Mouse (Mus musculus) liver, postnatal 0 days (tissue): ENCODE data around the gene Sept4. TPM values are rescaled to one million over a fixed set of nuclear protein-coding genes. Genes with fewer than 3 reads are reported as not detected.

ENCODE experiments used
- ATAC-seq: fragments of 200-750 bp; cut with Nextera tagmentation; 2 replicates; pipeline ENCODE4 v1.8.0; 2017; ENCODE audit warnings: mild to moderate bottlenecking, moderate library complexity
- DNase-seq: peaks from one replicate; pipeline ENCODE4 v3.0.0-alpha.2; 2016
- H3K27ac ChIP-seq: fragments of 300-500 bp; sonication (generic); 2 replicates; pipeline ENCODE4 v1.5.1; 2014; ENCODE audit warnings: antibody characterized with exemption, moderate library complexity, mild to moderate bottlenecking, low read depth
- H3K27me3 ChIP-seq: fragments of 300-500 bp; sonication (generic); 2 replicates; pipeline ENCODE4 v1.6.1; 2014; ENCODE audit warnings: low read length, control low read depth, mixed read lengths; ENCODE audit not compliant: insufficient read depth
- H3K36me3 ChIP-seq: fragments of 300-500 bp; sonication (generic); replicated peaks from 2 replicates; pipeline ENCODE4 v1.6.1; 2014; ENCODE audit warnings: mild to moderate bottlenecking, control low read depth, low read length, moderate library complexity, mixed read lengths; ENCODE audit not compliant: insufficient read depth
- H3K4me1 ChIP-seq: fragments of 300-500 bp; sonication (generic); 2 replicates; pipeline ENCODE4 v1.6.1; 2014; ENCODE audit warnings: antibody characterized with exemption, mild to moderate bottlenecking, control low read depth; ENCODE audit not compliant: insufficient read depth
- H3K4me2 ChIP-seq: fragments of 300-500 bp; sonication (generic); 2 replicates; pipeline ENCODE4 v1.6.1; 2014; ENCODE audit warnings: low read depth, mild to moderate bottlenecking, low read length, moderate library complexity, mixed read lengths
- H3K4me3 ChIP-seq: fragments of 300-500 bp; sonication (generic); 2 replicates; pipeline ENCODE4 v1.5.1; 2014; ENCODE audit warnings: low read depth, low read length
- H3K9ac ChIP-seq: fragments of 300-500 bp; sonication (generic); replicated peaks from 2 replicates; pipeline ENCODE4 v1.6.1; 2014; ENCODE audit warnings: mild to moderate bottlenecking, moderate library complexity
- H3K9me3 ChIP-seq: fragments of 300-500 bp; sonication (generic); 2 replicates; pipeline ENCODE4 v1.6.1; 2016; ENCODE audit warnings: mild to moderate bottlenecking, control low read depth, low read length, mixed read lengths
- CTCF ChIP-seq: sonication (generic); IDR thresholded peaks from 2 replicates; pipeline ENCODE4 v1.5.1; 2016; ENCODE audit warnings: antibody characterized with exemption, low read depth
- EP300 ChIP-seq: IDR thresholded peaks from 2 replicates; pipeline ENCODE4 v1.6.1; 2016; ENCODE audit warnings: antibody characterized with exemption, low read depth, mild to moderate bottlenecking
- WGBS: fragments of 180-500 bp; shearing (Covaris S2); extraction: QIAGEN DNeasy Blood & Tissue Kit; methylation state at CpG from one replicate; pipeline ENCODE4 v1.1.7; 2014; ENCODE audit not compliant: insufficient replicate concordance; 5-methylcytosine and 5-hydroxymethylcytosine counted together
- polyA plus RNA-seq: library from polyadenylated mRNA; unstranded; fragments of >200 nt; fragmentation: Nextera tagmentation; extraction: Ambion mirVana; gene quantifications from 2 replicates; pipeline ENCODE4 v1.2.1, GENCODE M21; 2015

The Sept4 gene
- polyA plus RNA-seq, 1 experiment from 2014 or later, result 21.7 TPM

DNA sequence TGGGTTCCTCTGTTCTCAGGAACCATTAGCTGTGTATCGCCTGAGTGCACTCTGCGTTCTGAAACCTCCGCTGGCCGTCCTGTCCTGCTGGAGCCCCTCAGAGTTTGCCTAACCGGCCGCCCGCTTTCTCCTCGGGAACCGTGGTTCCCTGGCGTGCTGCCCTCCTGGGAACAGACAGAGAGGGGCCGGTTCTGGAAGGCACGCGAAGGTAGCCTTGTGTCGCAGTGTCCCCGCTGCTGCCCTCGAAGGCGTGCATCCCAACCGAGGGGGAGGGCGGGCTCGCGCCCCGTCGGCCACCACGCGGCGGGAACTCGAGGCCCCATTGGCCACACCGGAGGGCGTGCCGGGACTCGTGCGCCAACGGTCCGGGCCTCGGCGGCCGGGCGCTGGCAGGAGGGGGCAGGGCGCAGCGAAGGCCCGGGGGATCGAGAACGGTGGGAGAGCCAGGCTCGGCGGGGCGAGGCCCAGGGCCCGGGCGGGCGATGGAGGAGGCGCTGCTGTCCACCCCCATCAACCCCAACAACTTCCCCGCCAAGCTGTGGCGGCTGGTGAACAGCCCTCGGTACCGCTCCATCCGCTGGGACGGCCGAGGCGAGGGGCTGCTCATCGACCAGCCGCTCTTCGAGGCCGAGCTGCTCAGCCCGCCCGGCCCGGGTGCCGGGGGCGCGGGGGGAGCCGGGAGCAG lies 48.2 kb downstream of the Sept4 start, which contains the start of gene Hsf5:
Hsf5 (plus strand) TSS at position 375 of the 685 bp plus-strand sequence.
- Histone ChIP-seq H3K4me1 (no peaks in the 10 kb centered on the region), H3K27ac (no peak within 1 kb of the TSS), H3K4me3 (no peak within 1 kb of the TSS), H3K9ac (no peak within 1 kb of the TSS), H3K9me3 (no peaks in the 10 kb centered on the region), H3K27me3 (no peaks in the 10 kb centered on the region), H3K4me2 (no peak within 1 kb of the TSS), H3K36me3 (peaks cover 60% of the 10 kb centered on the region)
- 91% methylated on average over 66 of the region's 69 CpGs for WGBS
- no peak for TF ChIP-seq EP300
- ATAC-seq (no peak), DNase-seq (no peak)

DNA sequence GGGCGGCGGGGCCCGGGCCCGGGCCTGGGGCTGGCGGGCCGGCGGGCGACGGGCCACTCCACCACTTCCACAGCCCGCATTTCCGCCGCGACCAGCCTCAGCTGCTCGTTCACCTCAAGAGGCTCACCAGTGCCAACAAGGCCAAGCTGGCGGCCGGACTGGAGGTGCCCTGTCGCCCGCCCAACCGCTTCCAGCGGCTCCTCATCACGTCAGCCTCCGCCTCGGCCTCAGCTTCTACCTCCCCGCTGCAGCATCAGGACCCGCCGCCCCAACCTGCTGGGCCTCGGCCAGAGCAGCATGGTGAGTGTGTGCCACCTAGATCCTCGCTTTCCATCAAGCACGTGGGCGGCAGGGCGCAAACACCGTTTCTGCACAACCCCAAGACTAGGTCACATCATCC lies 48.9 kb downstream of the Sept4 start:
- Histone ChIP-seq H3K36me3 (peaks cover 53% of the 10 kb centered on the region), H3K4me1 (no peaks in the 10 kb centered on the region), H3K4me2 (no peak overlapping the region), H3K27me3 (no peaks in the 10 kb centered on the region), H3K9me3 (no peaks in the 10 kb centered on the region), H3K27ac (no peak overlapping the region), H3K9ac (no peak overlapping the region), H3K4me3 (no peak overlapping the region)
- TF ChIP-seq EP300, result no peak
- no peak for TF ChIP-seq CTCF
- 94% methylated on average over 28 of the region's 32 CpGs for WGBS
- ATAC-seq (no peak), DNase-seq (no peak)

DNA sequence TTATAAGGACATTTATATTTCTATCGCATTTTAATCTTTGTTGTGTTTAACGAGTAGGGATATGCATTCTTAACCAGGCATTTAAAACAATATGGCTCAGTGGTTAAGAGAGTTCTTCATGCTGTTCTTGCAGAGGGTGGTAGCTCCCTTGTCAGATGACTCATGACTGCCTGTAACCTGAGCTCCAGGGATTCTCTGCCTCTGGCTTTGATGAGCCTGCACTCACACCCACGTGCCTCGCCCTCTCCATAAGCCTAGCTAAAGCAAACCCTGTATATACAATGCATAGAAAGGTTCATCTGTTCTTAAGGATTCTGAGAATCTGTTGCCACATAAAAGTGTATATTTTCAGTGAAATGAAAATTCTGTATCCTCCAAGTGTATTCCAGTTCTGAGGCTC lies 54.5 kb downstream of the Sept4 start:
- no peak for ATAC-seq
- no peaks in the 10 kb centered on the region for H3K27me3 ChIP-seq
- H3K27ac ChIP-seq, result no peak overlapping the region
- H3K4me2 ChIP-seq, result no peak overlapping the region
- DNase-seq, result no peak
- H3K4me3 ChIP-seq, result no peak overlapping the region
- 74% methylated on average over 4 of the region's 4 CpGs for WGBS
- TF ChIP-seq EP300 (no peak), CTCF (no peak)
- H3K4me1 ChIP-seq, result no peaks in the 10 kb centered on the region
- H3K9me3 ChIP-seq, result no peaks in the 10 kb centered on the region
- H3K36me3 ChIP-seq, result peaks cover 21% of the 10 kb centered on the region
- H3K9ac ChIP-seq, result no peak overlapping the region

DNA sequence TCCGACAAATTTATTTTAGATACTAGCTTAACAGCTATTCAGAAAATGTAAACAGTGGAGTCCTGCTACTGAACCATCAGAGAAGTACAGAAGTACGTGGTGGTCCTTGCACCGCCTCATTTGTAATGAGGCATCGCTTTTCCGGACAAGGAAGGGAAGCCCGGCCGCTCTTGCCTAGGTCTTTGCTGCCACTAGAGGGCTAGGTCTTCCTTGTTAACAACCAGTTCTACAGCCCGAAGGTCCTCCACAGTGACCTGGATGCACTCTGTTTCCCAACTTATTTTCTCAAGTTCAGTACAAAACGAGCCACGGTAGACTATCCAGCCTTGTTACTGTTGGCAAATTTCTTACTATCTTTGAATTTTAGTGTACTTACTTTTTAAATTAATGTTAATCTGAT lies 61.2 kb downstream of the Sept4 start:
- no peak overlapping the region for H3K27ac ChIP-seq
- no peak overlapping the region for H3K4me3 ChIP-seq
- no peak overlapping the region for H3K9ac ChIP-seq
- H3K9me3 ChIP-seq, result no peaks in the 10 kb centered on the region
- no peaks in the 10 kb centered on the region for H3K4me1 ChIP-seq
- no peaks in the 10 kb centered on the region for H3K27me3 ChIP-seq
- ATAC-seq (no peak), DNase-seq (peak; percentile 56)
- TF ChIP-seq CTCF (peak; percentile 79), EP300 (no peak)
- no peak overlapping the region for H3K4me2 ChIP-seq
- WGBS, result 19% methylated on average over 10 of the region's 10 CpGs
- H3K36me3 ChIP-seq, result 0 out of 2 replicates have a peak, but pooled peaks cover 3% of the 10 kb centered on the region

DNA sequence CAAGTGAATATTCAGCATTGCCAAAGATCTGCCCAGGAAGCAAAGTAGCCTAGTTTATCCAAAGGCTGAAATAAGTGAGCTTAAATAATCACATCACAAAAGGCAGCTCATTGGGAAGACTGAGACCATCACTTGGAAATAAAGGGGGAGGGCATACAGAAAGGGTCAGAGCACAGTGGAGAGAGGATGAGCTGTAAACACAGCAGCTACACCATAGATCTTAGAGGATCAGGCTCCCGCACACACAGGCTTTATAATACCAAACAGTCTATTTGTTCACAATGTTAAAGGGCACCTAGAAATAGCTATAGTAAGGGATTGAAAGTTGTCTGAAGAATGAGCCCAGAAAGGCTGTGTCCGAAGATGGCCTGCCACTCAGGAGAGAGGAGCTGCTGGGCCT lies 70.1 kb downstream of the Sept4 start:
- H3K9ac ChIP-seq, result peak overlapping the region; percentile 72
- no peak for DNase-seq
- peak overlapping the region; percentile 45 for H3K4me3 ChIP-seq
- ATAC-seq, result peak; percentile 50
- H3K27ac ChIP-seq, result peak overlapping the region; percentile 60
- H3K9me3 ChIP-seq, result no peaks in the 10 kb centered on the region
- no peaks in the 10 kb centered on the region for H3K27me3 ChIP-seq
- TF ChIP-seq CTCF, result no peak
- TF ChIP-seq EP300, result no peak
- WGBS, result 36% methylated on average over 2 of the region's 2 CpGs
- peaks cover 6% of the 10 kb centered on the region for H3K4me1 ChIP-seq
- no peaks in the 10 kb centered on the region for H3K36me3 ChIP-seq
- H3K4me2 ChIP-seq, result peak overlapping the region; percentile 80

DNA sequence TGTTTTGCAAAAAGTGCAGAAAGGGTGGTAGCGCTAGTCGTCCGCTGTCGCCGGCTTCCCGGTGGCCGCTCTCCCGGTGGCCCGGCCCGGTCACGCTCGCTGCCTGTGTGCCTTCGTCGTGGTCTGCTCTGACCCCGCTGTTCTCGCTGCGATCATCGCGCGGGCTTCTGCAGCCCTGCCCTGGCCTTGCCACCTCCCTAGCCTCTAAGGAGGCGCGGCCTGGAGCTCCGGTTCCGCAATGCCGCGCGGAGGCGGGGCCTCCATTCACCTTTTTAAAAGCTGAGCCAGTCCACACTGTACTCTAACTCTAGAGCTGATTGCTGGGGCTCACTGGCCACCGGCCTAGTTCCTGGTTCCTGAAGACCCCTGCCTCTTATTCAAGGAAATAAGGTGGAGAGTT lies 70.5 kb downstream of the Sept4 start:
- H3K27ac ChIP-seq, result peak overlapping the region; percentile 60
- peak; percentile 100 for ATAC-seq
- under 1% methylated on average over 29 of the region's 29 CpGs for WGBS

More for the DNA sequence above, 70.5 kb downstream of the Sept4 start:
- Histone ChIP-seq H3K4me2 (peak overlapping the region; percentile 80), H3K4me1 (peaks cover 6% of the 10 kb centered on the region), H3K9me3 (no peaks in the 10 kb centered on the region), H3K27me3 (no peaks in the 10 kb centered on the region), H3K36me3 (no peaks in the 10 kb centered on the region), H3K4me3 (peak overlapping the region; percentile 45), H3K9ac (peak overlapping the region; percentile 72)
- TF ChIP-seq CTCF (no peak), EP300 (no peak)
- peak; percentile 82 for DNase-seq

Other genes with a start within 250 kb of the Sept4 start
- gene Ppm1e, start 209.9 kb upstream of the Sept4 start, polyA plus RNA-seq, result 0.70 and 1.2 TPM in 2 replicates
- 1.6 and 2.6 TPM in 2 replicates for gene Rad51c, start 163.9 kb upstream of the Sept4 start, polyA plus RNA-seq
- 0.24 TPM in 1 of 2 replicates, not detected in the other for gene Tex14, start 163.8 kb upstream of the Sept4 start, polyA plus RNA-seq
- not detected in 2 replicates for gene Gm11492, start 2.2 kb upstream of the Sept4 start, polyA plus RNA-seq
- 4.8 and 5.6 TPM in 2 replicates for gene Mtmr4, start 23.3 kb downstream of the Sept4 start, polyA plus RNA-seq
- gene Hsf5, start 48.3 kb downstream of the Sept4 start, polyA plus RNA-seq, result 0.04 TPM in 1 of 2 replicates, not detected in the other
- 4.2 and 5.8 TPM in 2 replicates for gene Rnf43, start 93.8 kb downstream of the Sept4 start, polyA plus RNA-seq
- gene Supt4a, start 168.6 kb downstream of the Sept4 start, polyA plus RNA-seq, result 114 and 120 TPM in 2 replicates
- 0.59 and 1.2 TPM in 2 replicates for gene Tspoap1, start 191.6 kb downstream of the Sept4 start, polyA plus RNA-seq
- gene Mpo, start 224.7 kb downstream of the Sept4 start, polyA plus RNA-seq, result 250 and 274 TPM in 2 replicates